Mouse (Mus musculus): ENCODE results near the gene Csnk1d.

Csnk1d gene

GRCm38 (mm10) chr11:120954936-120955335 is 36.2 kb downstream of the Csnk1d start:
- DNase-seq (ENCODE audit: low read depth, low spot score), result no peak

GRCm38 (mm10) chr11:120951731-120952730 is 39.1 kb downstream of the Csnk1d start:
- peak; percentile 94 for DNase-seq (ENCODE audit: low read depth, low spot score)

GRCm38 (mm10) chr11:120951237-120951636 is 39.9 kb downstream of the Csnk1d start:
- no peak for DNase-seq (ENCODE audit: low read depth, low spot score)

GRCm38 (mm10) chr11:120950281-120951202 is 40.6 kb downstream of the Csnk1d start:
- peak; percentile 97 for DNase-seq (ENCODE audit: low read depth, low spot score)

DNA sequence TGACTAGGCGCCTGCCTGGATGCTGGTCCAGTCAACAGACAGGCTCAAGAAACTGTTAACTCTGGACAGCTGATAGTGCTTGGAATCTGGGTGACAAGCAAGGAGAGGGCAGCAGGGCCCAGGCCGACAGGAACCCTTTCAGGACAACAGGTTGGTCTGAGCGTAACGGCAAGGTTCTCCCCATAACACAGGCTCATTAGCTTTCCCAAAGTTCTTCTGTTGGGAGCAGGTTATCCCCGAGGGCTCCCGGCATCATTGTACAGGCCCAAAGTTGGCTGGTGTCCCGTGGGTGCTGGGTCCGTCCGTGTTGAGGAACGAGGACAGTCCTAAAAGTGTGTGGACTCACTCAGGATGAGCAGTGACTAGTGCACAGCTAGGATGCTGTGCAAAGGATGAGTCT is 41.3 kb downstream of the Csnk1d start:
- DNase-seq (ENCODE audit: low read depth, low spot score), result no peak

DNA sequence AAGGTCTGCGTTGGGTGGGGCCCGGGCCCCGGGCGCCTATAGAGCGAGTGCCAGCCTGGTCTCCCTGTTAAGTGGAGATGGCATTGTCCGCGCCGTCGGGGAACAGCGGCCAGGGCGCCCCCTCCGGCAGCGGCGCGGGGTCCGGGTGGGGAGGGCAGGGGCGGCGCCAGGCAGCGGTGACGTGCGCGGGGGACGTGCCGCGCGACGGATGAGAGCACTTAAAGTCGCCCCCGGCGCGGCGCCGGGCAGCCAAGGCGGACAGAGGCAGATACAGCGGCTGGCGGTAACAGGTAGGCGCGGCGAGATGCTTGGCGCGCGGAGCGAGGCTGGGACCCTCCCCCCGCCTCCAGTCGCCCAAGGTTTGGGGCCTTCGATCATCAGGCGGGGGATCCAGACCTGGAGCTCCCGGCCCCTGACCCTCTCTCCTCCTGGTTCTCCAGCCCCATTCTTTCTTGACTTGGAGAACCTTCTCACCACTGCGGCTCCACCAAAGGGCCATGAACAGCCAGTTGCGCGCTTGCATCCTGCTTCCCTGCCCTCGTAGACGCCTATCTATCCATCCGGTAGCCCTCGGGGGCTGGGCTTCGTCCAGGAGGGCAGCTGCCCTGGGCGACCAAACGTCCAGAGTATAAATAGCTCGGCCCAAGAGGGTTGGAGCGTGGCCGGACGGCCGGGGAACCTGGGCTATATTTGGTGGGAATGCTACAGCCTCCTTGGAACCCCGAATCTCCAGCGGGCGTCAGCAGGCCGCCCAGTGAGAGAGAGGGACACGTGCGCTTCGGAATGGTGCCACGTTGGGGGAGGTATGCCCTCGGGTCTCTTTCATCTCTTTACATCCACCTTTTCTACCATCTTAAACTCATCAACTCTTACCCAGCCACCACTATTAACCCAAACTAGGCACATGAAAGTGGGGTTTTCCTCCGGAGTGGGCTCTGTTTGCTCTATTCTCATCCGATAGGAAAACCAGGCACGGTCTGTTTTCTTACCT is 42.0 kb downstream of the Csnk1d start:
- DNase-seq (ENCODE audit: low read depth, low spot score), result peak; percentile 92

DNA sequence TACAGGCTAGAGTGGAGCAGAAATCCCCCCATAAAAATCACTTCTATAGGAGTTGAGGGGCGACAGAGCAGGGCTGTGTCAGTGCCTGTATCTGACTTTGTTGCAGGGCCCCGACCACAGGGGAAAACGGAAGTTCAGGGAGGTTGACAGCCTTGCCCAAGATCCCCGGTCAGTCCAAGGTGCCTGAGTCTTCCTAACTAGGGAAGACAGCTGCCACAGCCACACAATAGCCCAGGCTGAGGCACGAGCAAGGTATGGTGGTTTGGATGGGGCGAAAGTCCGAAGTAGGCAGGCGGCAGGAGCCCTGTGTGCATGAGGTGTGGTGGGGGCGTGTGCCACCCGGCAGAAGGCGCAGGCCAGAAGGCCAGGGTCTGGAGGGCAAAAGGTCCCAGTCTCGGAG is 42.8 kb downstream of the Csnk1d start, which contains the start of gene Slc16a3:
Gene Slc16a3 (plus strand): TSS at position 153 of the 400 bp plus-strand sequence.
- DNase-seq (ENCODE audit: low read depth, low spot score), result no peak

GRCm38 (mm10) chr11:120945926-120946325 is 45.2 kb downstream of the Csnk1d start:
- DNase-seq (ENCODE audit: low read depth, low spot score), result no peak

GRCm38 (mm10) chr11:120945266-120945665 is 45.9 kb downstream of the Csnk1d start:
- no peak for DNase-seq (ENCODE audit: low read depth, low spot score)

DNA sequence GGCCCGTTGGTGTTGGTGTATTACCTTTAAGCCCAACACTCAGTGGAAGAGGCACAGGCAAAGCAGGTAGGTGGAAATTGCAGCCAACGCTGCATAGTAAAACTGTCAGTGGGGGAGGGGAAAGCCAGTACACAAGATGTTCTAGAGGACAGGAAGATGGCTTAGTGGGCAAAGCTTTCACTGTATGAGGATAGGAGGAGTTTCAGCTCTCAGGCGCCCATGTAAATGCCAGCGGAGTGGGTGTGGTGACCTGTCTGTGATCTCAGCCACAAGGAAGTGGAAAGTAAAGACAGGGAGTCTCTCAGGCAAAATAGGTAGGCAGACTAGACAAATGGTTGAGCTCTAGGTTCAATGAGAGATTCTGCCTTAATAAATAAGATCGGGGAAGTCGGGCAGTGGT is 50.2 kb downstream of the Csnk1d start:
- DNase-seq (ENCODE audit: low read depth, low spot score), result no peak

GRCm38 (mm10) chr11:120939712-120940341 is 51.3 kb downstream of the Csnk1d start:
- DNase-seq (ENCODE audit: low read depth, low spot score), result no peak

GRCm38 (mm10) chr11:120938795-120939194 is 52.3 kb downstream of the Csnk1d start:
- DNase-seq (ENCODE audit: low read depth, low spot score), result no peak

DNA sequence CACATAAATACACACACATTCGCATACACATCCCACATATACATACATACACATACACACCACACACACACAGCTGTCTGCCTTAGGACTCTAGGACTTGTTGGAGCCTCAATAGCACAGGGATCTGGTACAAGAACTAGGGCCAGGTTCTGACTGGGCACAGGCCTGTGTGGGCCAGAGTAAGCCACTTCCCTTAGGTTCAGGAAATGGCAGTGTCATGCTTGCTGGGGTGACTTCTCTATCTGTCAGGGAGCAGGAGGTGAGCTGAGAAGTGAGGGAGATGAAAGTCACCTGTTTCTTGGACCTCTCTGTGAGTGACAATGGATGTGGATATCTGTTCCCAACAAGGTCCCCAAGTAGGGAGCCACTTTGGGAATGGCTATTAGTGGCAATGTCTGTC is 53.2 kb downstream of the Csnk1d start:
- no peak for DNase-seq (ENCODE audit: low read depth, low spot score)

DNA sequence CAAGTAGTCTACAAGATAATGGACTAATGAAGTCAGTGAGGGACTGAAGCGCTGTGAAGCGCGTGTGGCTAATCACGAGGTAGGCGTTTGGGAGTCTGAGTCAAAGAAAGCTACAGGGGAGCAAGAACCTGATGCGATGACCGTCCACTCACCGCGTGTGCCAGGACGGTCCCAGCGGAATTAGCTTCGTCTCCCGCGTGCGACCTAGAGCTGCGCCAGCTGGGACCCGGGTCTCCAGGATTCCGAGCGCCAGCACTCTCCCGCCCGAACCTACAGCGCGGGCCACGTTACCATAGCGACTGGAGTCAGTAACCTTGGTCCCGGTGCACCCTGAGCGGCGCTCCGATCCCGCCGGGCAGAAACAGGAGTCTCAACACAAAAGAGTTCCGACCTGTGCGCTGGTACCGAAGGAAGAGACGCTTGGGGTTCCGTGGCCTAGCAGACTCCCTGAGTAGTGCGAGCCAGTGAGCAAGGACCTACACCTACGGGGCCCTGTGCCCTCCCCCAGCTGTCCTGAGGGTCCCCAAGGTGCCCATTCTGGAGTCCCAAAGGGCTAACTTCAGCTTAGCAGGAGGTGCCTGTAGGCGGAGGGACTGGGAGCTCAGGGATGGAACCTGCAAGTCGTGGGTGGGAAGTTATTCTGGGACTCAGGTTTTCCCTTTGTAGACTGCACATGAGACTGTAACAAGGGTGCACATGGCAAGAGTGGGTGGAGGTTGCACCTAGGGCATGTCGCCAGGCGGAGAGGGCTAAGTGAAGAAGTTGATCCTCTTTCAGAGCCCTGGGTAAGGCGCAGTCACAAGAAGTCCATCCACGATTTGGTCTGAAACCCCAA is 58.3 kb downstream of the Csnk1d start, which contains the start of gene Ccdc57:
Gene Ccdc57 (minus strand): TSS at position 309 of the 835 bp plus-strand sequence.
- peak; percentile 82 for DNase-seq (ENCODE audit: low read depth, low spot score)

DNA sequence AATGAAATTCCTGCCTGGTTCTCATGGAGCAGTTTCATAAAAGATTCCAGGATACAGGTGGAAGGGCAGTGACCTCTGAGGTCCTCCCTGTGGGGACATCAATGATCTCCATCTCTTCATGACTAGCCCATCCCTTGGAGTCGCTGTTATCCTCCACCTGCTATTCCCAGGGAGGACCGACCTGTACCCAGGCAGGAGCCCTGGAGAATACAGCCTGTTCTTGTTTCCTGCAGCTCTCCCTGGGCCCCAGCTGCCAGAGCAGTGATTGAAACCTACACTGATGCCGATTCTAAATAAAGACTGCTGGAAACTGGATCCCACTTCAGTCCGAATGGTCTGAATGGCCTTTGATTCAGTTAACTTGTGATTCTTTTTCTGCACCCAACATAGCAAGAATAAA is 59.7 kb downstream of the Csnk1d start:
- DNase-seq (ENCODE audit: low read depth, low spot score), result peak; percentile 74

DNA sequence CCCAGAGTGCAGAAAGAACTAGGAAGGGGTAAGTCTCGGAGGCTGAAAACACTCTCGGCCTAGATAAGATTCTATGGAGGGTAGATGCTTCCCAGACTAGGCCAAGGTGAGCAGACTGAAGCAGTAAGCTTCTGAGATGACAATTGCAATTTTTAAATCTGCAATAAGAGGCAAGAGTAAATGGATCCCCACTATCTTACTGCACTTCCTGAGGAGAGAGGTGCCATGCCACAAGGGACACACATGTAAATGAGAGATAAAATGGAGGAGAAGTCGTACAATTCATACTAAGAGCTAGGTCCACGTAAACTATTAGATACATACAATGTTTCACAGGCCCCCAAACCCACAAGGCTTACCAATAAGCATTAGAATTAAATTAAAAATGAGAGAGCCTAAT is 62.7 kb downstream of the Csnk1d start:
- DNase-seq (ENCODE audit: low read depth, low spot score), result no peak

DNA sequence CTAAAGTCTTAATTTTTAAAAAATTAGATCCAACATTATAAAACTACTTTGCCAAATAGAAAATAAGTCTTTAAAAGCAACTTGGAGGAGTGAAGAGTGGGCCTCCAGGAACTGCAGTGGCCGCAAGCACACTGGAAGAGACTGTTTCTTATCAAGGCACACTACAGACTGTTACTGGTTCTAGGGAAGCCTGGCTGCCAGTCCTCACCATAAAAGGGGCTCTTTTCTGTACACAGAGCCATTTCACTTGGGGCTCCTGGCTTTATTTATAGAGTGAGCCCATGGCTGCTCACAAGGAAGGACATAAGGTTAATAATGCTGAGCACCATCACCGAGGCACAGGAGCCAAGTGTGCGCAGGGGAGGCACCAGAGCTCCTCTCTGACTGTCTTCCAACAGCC is 68.6 kb downstream of the Csnk1d start:
- DNase-seq (ENCODE audit: low read depth, low spot score), result no peak

GRCm38 (mm10) chr11:120917756-120918155 is 73.4 kb downstream of the Csnk1d start:
- no peak for DNase-seq (ENCODE audit: low read depth, low spot score)

GRCm38 (mm10) chr11:120916477-120916876 is 74.7 kb downstream of the Csnk1d start:
- DNase-seq (ENCODE audit: low read depth, low spot score), result no peak
